Comparison of ENCODE assay signal across 28 mouse cellular contexts in the genomic region with DNA sequence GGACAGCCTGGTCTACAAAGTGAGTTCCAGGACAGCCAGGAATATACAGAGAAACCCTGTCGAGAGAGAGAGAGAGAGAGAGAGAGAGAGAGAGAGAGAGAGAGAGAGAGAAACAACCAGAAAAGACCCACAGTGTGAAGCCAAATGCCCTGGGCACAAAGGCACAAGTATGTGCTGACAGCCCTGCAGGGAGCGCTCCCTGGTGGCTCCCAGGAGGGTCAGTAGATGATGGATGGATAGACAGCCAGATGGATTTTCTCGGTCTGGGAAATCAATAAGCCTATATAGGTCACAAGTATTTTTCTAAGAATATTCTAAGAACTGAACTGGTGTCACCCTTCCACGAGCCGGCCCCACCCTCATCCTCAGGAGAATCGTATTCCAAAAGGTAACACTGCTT.
A peak's percentile ranks its signal among the peaks of the same experiment; 100 is the strongest.
DNase-seq lines count a peak whose midpoint lies in the region; ATAC-seq and TF ChIP-seq lines count a peak whose summit lies in the region.
"Had no signal": no experiment of that assay in that cellular context is flagged by ENCODE, and none has a peak within 500 bp of the region (broad histone marks: within the 10 kb centered on the region; RNA-seq: fewer than 3 reads in every experiment).

No protein-coding gene starts in this region.

- peak; percentile 79 for DNase-seq in heart, adult 11 months
- no peak for DNase-seq in heart, adult 18-20 months
- no peak for DNase-seq in layer of hippocampus, adult 2 months (ENCODE audit: low spot score in 2 of 2)
- DNase-seq in layer of hippocampus, postnatal 25 days (ENCODE audit: extremely low spot score in 1 of 2, low spot score in 1 of 2) = no peak
- no peak for DNase-seq in lung, embryonic 14.5 days
- DNase-seq in lung, postnatal 4 days = no peak
- no peak for DNase-seq in MEL (ENCODE audit: low read depth, low spot score)
- no peak for DNase-seq in left cerebral cortex, postnatal 36 days (ENCODE audit: low spot score in 2 of 2)
- DNase-seq: adrenal gland, adult 2 months; adrenal gland, postnatal 36 days; cerebellum, adult 8-10 months; cerebellum, postnatal 25 days; forebrain, postnatal 0 days; gastrocnemius, postnatal 10 days; heart, postnatal 10 days; kidney, postnatal 14 days; right cerebral cortex, postnatal 14 days; thymus, postnatal 25 days had no signal

- 74% methylated on average over 6 of the region's 6 CpGs for WGBS in lung, embryonic 14.5 days

- no peaks in the 10 kb centered on the region for H3K9me3 ChIP-seq in lung, embryonic 14.5 days (ENCODE audit: low read depth, low read length)
- no peaks in the 10 kb centered on the region for H3K9me3 ChIP-seq in MEL (replicated peaks; ENCODE audit: insufficient read depth, low read length)
- H3K9me3 ChIP-seq: embryonic facial prominence, embryonic 15.5 days; forebrain, embryonic 12.5 days; heart, embryonic 13.5 days; midbrain, embryonic 12.5 days had no signal

- no peaks in the 10 kb centered on the region for H3K27me3 ChIP-seq in lung, embryonic 14.5 days (ENCODE audit: insufficient read depth, low read length)
- H3K27me3 ChIP-seq in MEL (ENCODE audit: control insufficient read depth in 1 of 2, insufficient read depth in 2 of 2, low read length in 2 of 2) = no peaks in the 10 kb centered on the region
- H3K27me3 ChIP-seq: embryonic facial prominence, embryonic 15.5 days; forebrain, embryonic 12.5 days; heart, embryonic 13.5 days; limb, embryonic 13.5 days; megakaryocyte, embryonic 14.5 days; midbrain, embryonic 12.5 days had no signal

- H3K27ac ChIP-seq in layer of hippocampus, adult 2 months = 0 out of 2 replicates have a peak overlapping the region, but pooled peaks have one; percentile 6
- no peak overlapping the region for H3K27ac ChIP-seq in lung, embryonic 14.5 days (ENCODE audit: low read depth)
- H3K27ac ChIP-seq in MEL (ENCODE audit: control insufficient read depth, low read depth, low read length) = no peak overlapping the region
- H3K27ac ChIP-seq: embryonic facial prominence, embryonic 15.5 days; forebrain, embryonic 12.5 days; heart, embryonic 13.5 days; left cerebral cortex, adult 2 months; limb, embryonic 13.5 days; midbrain, embryonic 12.5 days had no signal

- H3K4me2 ChIP-seq in lung, embryonic 14.5 days = no peak overlapping the region
- H3K4me2 ChIP-seq: embryonic facial prominence, embryonic 15.5 days; forebrain, embryonic 12.5 days; heart, embryonic 13.5 days; limb, embryonic 13.5 days; midbrain, embryonic 12.5 days had no signal

- peaks cover 4% of the 10 kb centered on the region for H3K79me2 ChIP-seq in MEL (ENCODE audit: control insufficient read depth, insufficient read depth, low read length, poor library complexity)

- H3K36me3 ChIP-seq in lung, embryonic 14.5 days (ENCODE audit: insufficient read depth) = no peaks in the 10 kb centered on the region
- no peaks in the 10 kb centered on the region for H3K36me3 ChIP-seq in MEL (ENCODE audit: control insufficient read depth in 1 of 2, insufficient read depth in 2 of 2, low read length in 2 of 2)
- H3K36me3 ChIP-seq: embryonic facial prominence, embryonic 15.5 days; forebrain, embryonic 12.5 days; heart, embryonic 13.5 days had no signal

- no peak overlapping the region for H3K4me3 ChIP-seq in layer of hippocampus, adult 2 months
- H3K4me3 ChIP-seq in lung, embryonic 14.5 days (ENCODE audit: low read depth, low read length) = no peak overlapping the region
- H3K4me3 ChIP-seq in MEL (ENCODE audit: control insufficient read depth in 1 of 2, insufficient read depth in 1 of 2, low read depth in 2 of 2, low read length in 2 of 2) = no peak overlapping the region
- H3K4me3 ChIP-seq: embryonic facial prominence, embryonic 10.5 days; embryonic facial prominence, embryonic 15.5 days; forebrain, embryonic 12.5 days; heart, embryonic 13.5 days; left cerebral cortex, adult 2 months; limb, embryonic 13.5 days; megakaryocyte, embryonic 14.5 days; midbrain, embryonic 12.5 days had no signal

- no peak for TF ChIP-seq RAD21 in MEL (IDR thresholded peaks at IDR 0.05; ENCODE audit: low read depth, low read length)

- TF ChIP-seq EP300 in MEL (IDR thresholded peaks at IDR 0.05; ENCODE audit: low read depth in 1 of 2, low read length in 2 of 2) = no peak

- TF ChIP-seq CTCF in layer of hippocampus, adult 2 months (conservative IDR thresholded peaks at IDR 0.05) = no peak; the same call in 1 of the 2 replicates
- TF ChIP-seq CTCF in lung, embryonic 14.5 days (IDR thresholded peaks at IDR 0.05; ENCODE audit: low read depth) = 0 out of 2 replicates have a peak, but pooled peaks have one; percentile 3
- peak in 2 of 3 experiments; percentile 21 to 32; a peak in 4 of 6 replicates for TF ChIP-seq CTCF in MEL (IDR thresholded peaks at IDR 0.05 in 2 of 3, conservative IDR thresholded peaks at IDR 0.05 in 1 of 3; ENCODE audit: control insufficient read depth in 1 of 3, insufficient read depth in 1 of 3, low read depth in 2 of 3, low read length in 3 of 3, poor library complexity in 1 of 3, severe bottlenecking in 1 of 3)

- intact Hi-C loops in left cerebral cortex, postnatal 36 days (cut with DNase I) = loop anchor here (2.0 kb wide), 1 partner anchor 85 kb away; no protein-coding TSS in a partner anchor

- no peak for TF ChIP-seq POLR2A in MEL (IDR thresholded peaks at IDR 0.05; ENCODE audit: control insufficient read depth in 1 of 2, insufficient read depth in 1 of 2, low read depth in 1 of 2, low read length in 2 of 2, poor library complexity in 1 of 2)

- H3K9ac ChIP-seq in lung, embryonic 14.5 days = no peak overlapping the region
- no peak overlapping the region for H3K9ac ChIP-seq in MEL (ENCODE audit: control insufficient read depth, low read depth, low read length, poor library complexity, severe bottlenecking)
- H3K9ac ChIP-seq: embryonic facial prominence, embryonic 15.5 days; forebrain, embryonic 12.5 days; forebrain, postnatal 0 days; heart, embryonic 13.5 days; limb, embryonic 13.5 days; midbrain, embryonic 12.5 days had no signal

- no peak for ATAC-seq in lung, embryonic 14.5 days (ENCODE audit: insufficient read depth)
- ATAC-seq: activated CD4-positive, CD25-positive, alpha-beta regulatory T cell, adult 4 months; forebrain, postnatal 0 days; hindbrain, embryonic 16.5 days had no signal

- H3K4me1 ChIP-seq in lung, embryonic 14.5 days (ENCODE audit: insufficient read depth) = no peaks in the 10 kb centered on the region
- H3K4me1 ChIP-seq in MEL (ENCODE audit: control insufficient read depth in 1 of 2, insufficient read depth in 2 of 2, low read length in 2 of 2) = no peaks in the 10 kb centered on the region

TF ChIP-seq in MEL, 35 proteins besides CTCF, POLR2A, EP300 and RAD21:
- TF ChIP-seq ZMIZ1 (IDR thresholded peaks at IDR 0.05; ENCODE audit: low read depth, low read length) (no peak), ZKSCAN1 (IDR thresholded peaks at IDR 0.05; ENCODE audit: low read depth, low read length) (no peak), SMC3 (IDR thresholded peaks at IDR 0.05; ENCODE audit: low read depth, low read length) (peak; percentile 25; the same call in 1 of the 2 replicates), NELFE (IDR thresholded peaks at IDR 0.05; ENCODE audit: low read depth, low read length) (no peak), RCOR1 (IDR thresholded peaks at IDR 0.05; ENCODE audit: low read depth, low read length) (no peak), KAT2A (conservative IDR thresholded peaks at IDR 0.05; ENCODE audit: low read depth, low read length) (no peak)
